Mouse (Mus musculus): ENCODE results near the gene Atp1b3. TPM values are rescaled to one million over a fixed set of nuclear protein-coding genes. Genes with fewer than 3 reads are reported as not detected.
"Not testable (repeated sequence)": the region's sequence is repeated elsewhere in the genome, so short reads cannot be mapped to it uniquely, and the experiment has no call there.

Gene Atp1b3
- polyA plus RNA-seq, 1 experiment from 2014 or later = 143 TPM

DNA sequence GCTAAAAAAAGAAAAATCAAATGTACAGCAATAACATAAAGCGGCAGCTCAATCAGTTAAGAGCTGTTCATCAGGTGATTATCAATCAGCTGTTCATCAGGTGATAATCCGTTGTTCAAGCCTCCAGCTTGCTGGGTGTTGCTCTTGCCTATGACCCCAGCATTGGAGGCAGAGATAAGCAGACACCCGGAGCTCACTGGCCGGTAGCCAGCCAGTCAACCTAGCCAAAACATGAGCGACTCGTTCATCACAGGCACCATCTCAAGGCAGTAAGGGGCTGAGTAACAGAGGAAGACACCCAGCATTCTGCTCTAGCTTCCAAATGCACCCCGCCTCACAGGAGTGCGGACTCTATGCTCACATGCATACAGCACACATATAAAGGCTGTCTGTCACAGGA is 10.4 kb downstream of the Atp1b3 start:
- H3K4me1 ChIP-seq (replicated peaks; ENCODE audit: control insufficient read depth, insufficient read depth) = no peaks in the 10 kb centered on the region
- TF ChIP-seq CTCF (IDR thresholded peaks at IDR 0.05; ENCODE audit: low read depth) = no peak
- no peak for TF ChIP-seq EP300 (optimal IDR thresholded peaks at IDR 0.05)
- no peak overlapping the region for H3K9ac ChIP-seq (ENCODE audit: low read length)
- H3K27ac ChIP-seq (replicated peaks) = no peak overlapping the region
- no peaks in the 10 kb centered on the region for H3K36me3 ChIP-seq (ENCODE audit: control insufficient read depth, insufficient read depth, low read length)
- no peak overlapping the region for H3K4me2 ChIP-seq (replicated peaks; ENCODE audit: low read depth)
- no peaks in the 10 kb centered on the region for H3K9me3 ChIP-seq (ENCODE audit: control insufficient read depth, low read length)
- no peaks in the 10 kb centered on the region for H3K27me3 ChIP-seq (ENCODE audit: control insufficient read depth, insufficient read depth, low read length)
- WGBS = 47% methylated on average over 8 of the region's 8 CpGs
- DNase-seq (ENCODE audit: low spot score) (no peak), ATAC-seq (ENCODE audit: low FRiP score, low TSS enrichment) (no peak)
- no peak overlapping the region for H3K4me3 ChIP-seq (ENCODE audit: low read depth, low read length)

- TF ChIP-seq CTCF (IDR thresholded peaks at IDR 0.05; ENCODE audit: low read depth) (no peak), EP300 (optimal IDR thresholded peaks at IDR 0.05) (no peak)
- no peak overlapping the region for H3K9ac ChIP-seq (ENCODE audit: low read length)
These were observed 11.0 kb downstream of the Atp1b3 start for GRCm38 (mm10) chr9:96353121-96353769.

DNA sequence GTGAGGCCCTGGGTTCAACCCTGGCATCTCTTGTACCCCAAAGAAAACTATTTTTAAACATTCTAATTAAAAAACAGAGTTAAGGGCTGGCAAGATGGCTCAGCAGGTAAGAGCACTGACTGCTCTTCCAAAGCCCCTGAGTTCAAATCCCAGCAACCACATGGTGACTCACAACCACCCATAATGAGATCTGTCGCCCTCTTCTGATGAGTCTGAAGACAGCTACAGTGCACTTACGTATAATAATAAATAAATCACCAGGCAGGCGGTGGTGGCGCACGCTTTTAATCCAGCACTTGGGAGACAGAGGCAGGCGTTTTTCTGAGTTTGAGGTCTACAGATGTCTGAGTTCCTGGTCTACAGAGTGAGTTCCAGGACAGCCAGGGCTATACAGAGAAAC is 12.5 kb downstream of the Atp1b3 start:
- not testable (repeated sequence) for H3K27ac ChIP-seq (replicated peaks); H3K27me3 ChIP-seq (ENCODE audit: control insufficient read depth, insufficient read depth, low read length); H3K4me2 ChIP-seq (replicated peaks; ENCODE audit: low read depth); H3K36me3 ChIP-seq (ENCODE audit: control insufficient read depth, insufficient read depth, low read length); ATAC-seq (ENCODE audit: low FRiP score, low TSS enrichment); H3K4me1 ChIP-seq (replicated peaks; ENCODE audit: control insufficient read depth, insufficient read depth); H3K4me3 ChIP-seq (ENCODE audit: low read depth, low read length); H3K9me3 ChIP-seq (ENCODE audit: control insufficient read depth, low read length); H3K9ac ChIP-seq (ENCODE audit: low read length); DNase-seq (ENCODE audit: low spot score)
- WGBS = 85% methylated on average over 6 of the region's 6 CpGs

More at GRCm38 (mm10) chr9:96353121-96353769, 11.0 kb downstream of the Atp1b3 start:
- ATAC-seq (ENCODE audit: low FRiP score, low TSS enrichment) (no peak), DNase-seq (ENCODE audit: low spot score) (no peak)
- no peaks in the 10 kb centered on the region for H3K9me3 ChIP-seq (ENCODE audit: control insufficient read depth, low read length)
- H3K36me3 ChIP-seq (ENCODE audit: control insufficient read depth, insufficient read depth, low read length) = no peaks in the 10 kb centered on the region
- 86% methylated on average over 12 of the region's 12 CpGs for WGBS
- no peaks in the 10 kb centered on the region for H3K4me1 ChIP-seq (replicated peaks; ENCODE audit: control insufficient read depth, insufficient read depth)
- no peak overlapping the region for H3K27ac ChIP-seq (replicated peaks)
- no peaks in the 10 kb centered on the region for H3K27me3 ChIP-seq (ENCODE audit: control insufficient read depth, insufficient read depth, low read length)
- H3K4me3 ChIP-seq (ENCODE audit: low read depth, low read length) = no peak overlapping the region
- H3K4me2 ChIP-seq (replicated peaks; ENCODE audit: low read depth) = no peak overlapping the region

- Histone ChIP-seq H3K9ac (ENCODE audit: low read length) (no peak overlapping the region), H3K27ac (replicated peaks) (peak overlapping the region; percentile 61), H3K4me3 (ENCODE audit: low read depth, low read length) (no peak overlapping the region), H3K27me3 (ENCODE audit: control insufficient read depth, insufficient read depth, low read length) (no peaks in the 10 kb centered on the region), H3K4me2 (replicated peaks; ENCODE audit: low read depth) (no peak overlapping the region), H3K9me3 (ENCODE audit: control insufficient read depth, low read length) (no peaks in the 10 kb centered on the region), H3K36me3 (ENCODE audit: control insufficient read depth, insufficient read depth, low read length) (no peaks in the 10 kb centered on the region), H3K4me1 (replicated peaks; ENCODE audit: control insufficient read depth, insufficient read depth) (no peaks in the 10 kb centered on the region)
- ATAC-seq (ENCODE audit: low FRiP score, low TSS enrichment) (peak; percentile 18; the same call in 1 of the 2 replicates), DNase-seq (ENCODE audit: low spot score) (no peak)
- TF ChIP-seq EP300 (optimal IDR thresholded peaks at IDR 0.05) = no peak
- TF ChIP-seq CTCF (IDR thresholded peaks at IDR 0.05; ENCODE audit: low read depth) = no peak
- 50% methylated on average over 3 of the region's 3 CpGs for WGBS
These were observed 13.8 kb downstream of the Atp1b3 start for GRCm38 (mm10) chr9:96350476-96350875.

DNA sequence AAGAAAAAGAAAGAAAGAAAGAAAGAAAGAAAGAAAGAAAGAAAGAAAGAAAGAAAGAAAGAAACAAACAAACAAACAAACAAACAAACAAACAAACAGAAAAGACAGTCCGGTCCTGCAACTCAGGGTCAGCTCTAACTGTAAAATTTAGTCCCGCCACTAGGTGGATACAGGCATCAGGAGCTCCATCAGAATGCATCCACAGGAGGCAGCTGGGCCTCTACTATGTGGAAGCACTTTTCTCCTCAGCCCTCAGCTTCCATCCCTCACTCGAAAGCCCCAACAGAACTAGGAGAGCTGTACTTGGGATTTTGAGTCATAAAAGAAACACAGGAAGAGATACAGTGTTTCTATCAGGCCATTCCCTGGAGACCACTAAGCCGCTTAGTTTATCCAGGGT is 14.2 kb downstream of the Atp1b3 start:
- ATAC-seq (ENCODE audit: low FRiP score, low TSS enrichment) (peak; percentile 73), DNase-seq (ENCODE audit: low spot score) (peak; percentile 58)
- Histone ChIP-seq H3K27me3 (ENCODE audit: control insufficient read depth, insufficient read depth, low read length) (no peaks in the 10 kb centered on the region), H3K9ac (ENCODE audit: low read length) (no peak overlapping the region), H3K9me3 (ENCODE audit: control insufficient read depth, low read length) (no peaks in the 10 kb centered on the region), H3K4me1 (replicated peaks; ENCODE audit: control insufficient read depth, insufficient read depth) (no peaks in the 10 kb centered on the region), H3K36me3 (ENCODE audit: control insufficient read depth, insufficient read depth, low read length) (0 out of 2 replicates have a peak, but pooled peaks cover under 1% of the 10 kb centered on the region), H3K4me3 (ENCODE audit: low read depth, low read length) (no peak overlapping the region), H3K4me2 (replicated peaks; ENCODE audit: low read depth) (no peak overlapping the region), H3K27ac (replicated peaks) (peak overlapping the region; percentile 61)
- no peak for TF ChIP-seq EP300 (optimal IDR thresholded peaks at IDR 0.05)
- TF ChIP-seq CTCF (IDR thresholded peaks at IDR 0.05; ENCODE audit: low read depth) = peak; percentile 83
- 27% methylated on average over 4 of the region's 4 CpGs for WGBS

GRCm38 (mm10) chr9:96348885-96349284 is 15.4 kb downstream of the Atp1b3 start:
- WGBS = 77% methylated on average over 5 of the region's 5 CpGs
- Histone ChIP-seq H3K9ac (ENCODE audit: low read length) (no peak overlapping the region), H3K27me3 (ENCODE audit: control insufficient read depth, insufficient read depth, low read length) (no peaks in the 10 kb centered on the region), H3K4me3 (ENCODE audit: low read depth, low read length) (no peak overlapping the region), H3K36me3 (ENCODE audit: control insufficient read depth, insufficient read depth, low read length) (0 out of 2 replicates have a peak, but pooled peaks cover 4% of the 10 kb centered on the region), H3K4me2 (replicated peaks; ENCODE audit: low read depth) (no peak overlapping the region), H3K4me1 (replicated peaks; ENCODE audit: control insufficient read depth, insufficient read depth) (no peaks in the 10 kb centered on the region), H3K9me3 (ENCODE audit: control insufficient read depth, low read length) (no peaks in the 10 kb centered on the region), H3K27ac (replicated peaks) (no peak overlapping the region)
- ATAC-seq (ENCODE audit: low FRiP score, low TSS enrichment) (no peak), DNase-seq (ENCODE audit: low spot score) (no peak)
- TF ChIP-seq CTCF (IDR thresholded peaks at IDR 0.05; ENCODE audit: low read depth) = no peak
- no peak for TF ChIP-seq EP300 (optimal IDR thresholded peaks at IDR 0.05)

Data from stomach, postnatal 0 days (tissue).